Mouse (Mus musculus) ES-E14 (cell line): Measurements from ENCODE around the gene Tmem109.

Source experiments
- CHD2 ChIP-seq: IDR thresholded peaks from 2 replicates; pipeline ENCODE4 v1.6.1; 2014; ENCODE audit warnings: mild to moderate bottlenecking, low read depth, low read length, inconsistent platforms
- HCFC1 ChIP-seq: IDR thresholded peaks from 2 replicates; pipeline ENCODE4 v1.6.1; 2012; ENCODE audit warnings: low read length, inconsistent platforms, borderline replicate concordance; ENCODE audit not compliant: insufficient read depth
- MAFK ChIP-seq: IDR thresholded peaks from 2 replicates; pipeline ENCODE4 v1.6.1; 2014; ENCODE audit warnings: mild to moderate bottlenecking, low read depth, low read length, inconsistent platforms; ENCODE audit not compliant: insufficient read depth
- ZC3H11A ChIP-seq: IDR thresholded peaks from 2 replicates; pipeline ENCODE4 v1.6.1; 2012; ENCODE audit warnings: low read depth, mild to moderate bottlenecking, inconsistent platforms, low read length, borderline replicate concordance
- ZNF384 ChIP-seq: IDR thresholded peaks from 2 replicates; pipeline ENCODE4 v1.6.1; 2012; ENCODE audit warnings: low read depth, low read length, inconsistent platforms

GRCm38 (mm10) chr19:10828321-10828720, 53.5 kb downstream of the Tmem109 start:
- no peak for TF ChIP-seq ZC3H11A
- no peak for TF ChIP-seq HCFC1
- TF ChIP-seq CHD2 = no peak
- TF ChIP-seq ZNF384 = no peak
- TF ChIP-seq MAFK = no peak
